Mouse (Mus musculus) G1E (cell line): ENCODE results near the gene Ctc1. TPM values are rescaled to one million over a fixed set of nuclear protein-coding genes. Genes with fewer than 3 reads are reported as not detected.

ENCODE experiments used
- ATAC-seq: 2 replicates; pipeline ENCODE4 v1.8.0; 2016; ENCODE audit warnings: mild to moderate bottlenecking; ENCODE audit not compliant: insufficient number of reproducible peaks, poor library complexity, low FRiP score, severe bottlenecking; ENCODE audit errors: extremely low read depth
- DNase-seq: peaks from one replicate; pipeline ENCODE4 v3.0.0; 2012; ENCODE audit warnings: low spot score
- H3K27me3 ChIP-seq: 2 replicates; pipeline ENCODE4 v1.6.1; 2012; ENCODE audit warnings: mild to moderate bottlenecking, low read length, inconsistent platforms; ENCODE audit not compliant: insufficient read depth
- H3K36me3 ChIP-seq: replicated peaks from 2 replicates; pipeline ENCODE3; 2012; ENCODE audit warnings: mild to moderate bottlenecking, inconsistent platforms
- H3K4me1 ChIP-seq: 2 replicates; pipeline ENCODE4 v1.6.1; 2012; ENCODE audit warnings: low read depth, low read length, inconsistent platforms, mixed read lengths; ENCODE audit not compliant: insufficient read depth
- H3K4me3 ChIP-seq: 2 replicates; pipeline ENCODE4 v1.5.1; 2012; ENCODE audit warnings: low read depth, mild to moderate bottlenecking, inconsistent platforms, low read length, moderate library complexity, mixed read lengths
- H3K9me3 ChIP-seq: replicated peaks from 2 replicates; pipeline ENCODE4 v1.6.1; 2012; ENCODE audit warnings: inconsistent platforms
- CTCF ChIP-seq: IDR thresholded peaks from 2 replicates; pipeline ENCODE4 v1.5.1; 2012; ENCODE audit warnings: low read depth, low read length, inconsistent platforms, mixed read lengths
- GATA1 ChIP-seq: IDR thresholded peaks from 2 replicates; pipeline ENCODE4 v1.6.1; 2012; ENCODE audit warnings: borderline replicate concordance, low read length, inconsistent platforms, mixed read lengths
- GATA2 ChIP-seq: IDR thresholded peaks from 2 replicates; pipeline ENCODE4 v1.6.1; 2012; ENCODE audit warnings: low read depth, low read length, inconsistent platforms, borderline replicate concordance
- POLR2AphosphoS5 ChIP-seq: IDR thresholded peaks from 2 replicates; pipeline ENCODE4 v1.6.1; 2012; ENCODE audit warnings: low read depth, low read length, inconsistent platforms; ENCODE audit not compliant: insufficient replicate concordance
- TAL1 ChIP-seq: conservative IDR thresholded peaks from 2 replicates; pipeline ENCODE4 v1.6.1; 2012; ENCODE audit warnings: low read depth, low read length, inconsistent platforms, mixed read lengths
- polyA plus RNA-seq: library from polyadenylated mRNA; stranded (reverse); fragments of >175 nt; gene quantifications from 2 replicates; pipeline ENCODE4 v1.2.3, GENCODE M21; 2012
- total RNA-seq, 2 experiments: library from RNA; stranded (forward) in 1 of 2; stranded (reverse) in 1 of 2; fragments of 200-1000 nt in 1 of 2; fragments of >200 nt in 1 of 2; fragmentation: Nextera tagmentation in 1 of 2; gene quantifications; 2 replicates each; pipeline ENCODE4 v1.2.3; 2014 to 2017

Ctc1 gene
- total and polyA plus RNA-seq, 3 experiments = 19.9 to 104 (median 96.5) TPM

GRCm38 (mm10) chr11:69052824-69053421 lies 37.2 kb downstream of the Ctc1 start:
- DNase-seq (no peak), ATAC-seq (no peak)
- H3K4me1 ChIP-seq = peaks cover 38% of the 10 kb centered on the region
- TF ChIP-seq TAL1 (no peak), CTCF (no peak), GATA2 (no peak), POLR2AphosphoS5 (no peak), GATA1 (no peak)
- peaks cover 66% of the 10 kb centered on the region for H3K36me3 ChIP-seq
- H3K4me3 ChIP-seq = no peak overlapping the region
- no peaks in the 10 kb centered on the region; the same call in 1 of the 2 replicates for H3K27me3 ChIP-seq
- no peaks in the 10 kb centered on the region for H3K9me3 ChIP-seq

DNA sequence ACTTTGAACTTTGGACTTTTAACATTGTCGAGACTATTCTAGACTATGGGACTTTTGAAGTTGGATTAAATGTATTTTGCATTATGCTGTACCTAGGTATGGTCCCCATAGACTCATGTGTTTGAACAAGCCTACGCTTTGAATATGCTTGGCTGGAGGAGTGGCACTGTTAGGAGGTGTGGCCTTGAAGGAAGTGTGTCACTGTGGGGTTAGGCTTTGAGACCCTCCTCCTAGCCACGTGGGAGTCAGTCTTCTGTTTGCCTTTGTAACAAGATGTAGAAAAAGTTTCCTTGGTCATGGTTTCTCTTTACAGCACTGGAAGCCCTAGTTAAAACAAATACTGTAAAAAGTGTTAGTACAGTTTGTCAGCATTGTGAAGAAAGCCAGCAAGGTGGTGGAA lies 38.1 kb downstream of the Ctc1 start:
- no peak for ATAC-seq
- Histone ChIP-seq H3K27me3 (no peaks in the 10 kb centered on the region; the same call in 1 of the 2 replicates), H3K4me3 (no peak overlapping the region), H3K9me3 (no peaks in the 10 kb centered on the region), H3K4me1 (peaks cover 37% of the 10 kb centered on the region), H3K36me3 (peaks cover 57% of the 10 kb centered on the region)
- TF ChIP-seq GATA2 (no peak), GATA1 (no peak), POLR2AphosphoS5 (no peak), TAL1 (no peak), CTCF (no peak)
- DNase-seq = no peak

GRCm38 (mm10) chr11:69058265-69058664 lies 42.6 kb downstream of the Ctc1 start:
- no peak for DNase-seq
- H3K36me3 ChIP-seq = peaks cover 18% of the 10 kb centered on the region
- peaks cover 35% of the 10 kb centered on the region for H3K4me1 ChIP-seq
- no peaks in the 10 kb centered on the region for H3K9me3 ChIP-seq
- H3K4me3 ChIP-seq = peak overlapping the region; percentile 91
- ATAC-seq = no peak
- H3K27me3 ChIP-seq = no peaks in the 10 kb centered on the region
- no peak for TF ChIP-seq POLR2AphosphoS5
- TF ChIP-seq TAL1 = no peak
- TF ChIP-seq CTCF = no peak
- no peak for TF ChIP-seq GATA1
- TF ChIP-seq GATA2 = no peak

DNA sequence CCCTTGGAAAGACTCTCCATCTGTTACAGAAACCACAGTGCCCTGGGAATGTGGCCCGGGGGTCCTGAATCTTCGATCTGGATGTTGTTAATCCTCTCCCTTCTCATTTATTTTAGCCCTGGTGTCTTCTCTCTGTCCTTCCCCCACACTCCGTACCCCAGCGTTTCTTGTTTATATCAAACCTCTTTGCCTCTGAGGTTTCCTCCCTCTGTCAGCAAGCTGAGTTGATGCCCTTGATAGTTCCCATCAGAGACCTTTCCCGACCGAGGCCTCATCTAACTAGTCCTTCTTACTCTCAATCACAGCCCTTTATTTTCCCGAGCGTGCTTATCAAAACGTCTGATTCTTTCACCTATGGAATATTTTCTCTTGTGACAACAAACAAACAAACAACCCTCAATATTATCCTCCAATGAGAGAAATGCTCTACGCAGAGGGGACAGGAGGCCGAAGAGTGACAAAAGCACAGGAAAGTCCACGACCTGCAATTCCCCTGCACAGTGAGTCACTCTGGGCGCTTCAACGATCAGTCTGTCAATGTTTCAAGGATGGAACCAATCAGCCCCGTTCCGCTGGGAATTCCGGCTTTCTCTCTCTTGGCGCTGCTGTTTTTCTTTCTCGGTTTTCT lies 43.1 kb downstream of the Ctc1 start:
- ATAC-seq = no peak
- Histone ChIP-seq H3K36me3 (peaks cover 14% of the 10 kb centered on the region), H3K27me3 (no peaks in the 10 kb centered on the region), H3K4me1 (peaks cover 39% of the 10 kb centered on the region), H3K4me3 (peak overlapping the region; percentile 91), H3K9me3 (no peaks in the 10 kb centered on the region)
- no peak for TF ChIP-seq POLR2AphosphoS5
- TF ChIP-seq GATA1 = no peak
- TF ChIP-seq TAL1 = no peak
- TF ChIP-seq CTCF = no peak
- TF ChIP-seq GATA2 = no peak
- DNase-seq = no peak

GRCm38 (mm10) chr11:69059357-69059974 lies 43.8 kb downstream of the Ctc1 start, which contains the start of gene Borcs6:
Gene Borcs6, plus strand, starts transcription at chr11:69059717.
- Histone ChIP-seq H3K4me1 (peaks cover 45% of the 10 kb centered on the region), H3K4me3 (peak within 1 kb of the TSS; percentile 91), H3K36me3 (peaks cover 7% of the 10 kb centered on the region), H3K9me3 (no peaks in the 10 kb centered on the region), H3K27me3 (no peaks in the 10 kb centered on the region)
- TF ChIP-seq POLR2AphosphoS5 (no peak), GATA2 (no peak), CTCF (no peak), TAL1 (no peak), GATA1 (no peak)
- ATAC-seq = peak; percentile 85
- peak; percentile 98 for DNase-seq

DNA sequence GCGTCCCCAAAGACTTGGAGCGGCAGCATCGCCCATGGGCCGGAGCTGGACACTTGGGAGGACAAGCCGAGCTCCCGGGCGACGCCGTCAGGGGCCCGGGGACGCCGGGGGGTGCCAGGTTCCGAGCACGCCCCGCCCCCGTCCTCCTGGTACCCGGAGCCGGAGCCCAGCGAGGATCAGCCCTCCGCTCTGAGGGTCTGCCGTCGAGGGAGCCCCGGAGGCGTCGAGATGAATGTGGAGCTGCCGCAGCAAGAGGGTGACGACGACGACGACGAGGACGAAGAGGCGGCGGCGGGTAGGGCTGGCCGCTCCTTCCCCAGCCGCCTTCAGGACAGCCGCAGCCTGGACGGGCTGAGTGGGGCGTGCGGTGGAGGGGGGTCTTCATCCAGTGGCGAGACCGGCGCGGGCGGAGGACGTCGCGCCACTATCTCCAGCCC lies 44.3 kb downstream of the Ctc1 start:
- peak overlapping the region; percentile 91 for H3K4me3 ChIP-seq
- ATAC-seq (no peak), DNase-seq (peak; percentile 52)
- no peaks in the 10 kb centered on the region for H3K27me3 ChIP-seq
- H3K9me3 ChIP-seq = no peaks in the 10 kb centered on the region
- TF ChIP-seq GATA2 (no peak), CTCF (no peak), TAL1 (no peak), GATA1 (no peak), POLR2AphosphoS5 (no peak)
- H3K36me3 ChIP-seq = peaks cover 7% of the 10 kb centered on the region
- H3K4me1 ChIP-seq = peaks cover 50% of the 10 kb centered on the region
